Mouse (Mus musculus) cerebellum, postnatal 25 days (tissue): ENCODE measurements around the gene Vamp8.

Source experiments
- DNase-seq, 2 experiments: peaks; one replicate each; pipeline ENCODE4 v3.0.0; 2021; ENCODE audit warnings: mixed read lengths in 2 of 2

Vamp8 gene

GRCm38 (mm10) chr6:72389941-72390771 lies at the start of gene Vamp8:
Gene Vamp8, minus strand, starts transcription at chr6:72390703.
- DNase-seq, result peak; percentile 70 to 72

DNA sequence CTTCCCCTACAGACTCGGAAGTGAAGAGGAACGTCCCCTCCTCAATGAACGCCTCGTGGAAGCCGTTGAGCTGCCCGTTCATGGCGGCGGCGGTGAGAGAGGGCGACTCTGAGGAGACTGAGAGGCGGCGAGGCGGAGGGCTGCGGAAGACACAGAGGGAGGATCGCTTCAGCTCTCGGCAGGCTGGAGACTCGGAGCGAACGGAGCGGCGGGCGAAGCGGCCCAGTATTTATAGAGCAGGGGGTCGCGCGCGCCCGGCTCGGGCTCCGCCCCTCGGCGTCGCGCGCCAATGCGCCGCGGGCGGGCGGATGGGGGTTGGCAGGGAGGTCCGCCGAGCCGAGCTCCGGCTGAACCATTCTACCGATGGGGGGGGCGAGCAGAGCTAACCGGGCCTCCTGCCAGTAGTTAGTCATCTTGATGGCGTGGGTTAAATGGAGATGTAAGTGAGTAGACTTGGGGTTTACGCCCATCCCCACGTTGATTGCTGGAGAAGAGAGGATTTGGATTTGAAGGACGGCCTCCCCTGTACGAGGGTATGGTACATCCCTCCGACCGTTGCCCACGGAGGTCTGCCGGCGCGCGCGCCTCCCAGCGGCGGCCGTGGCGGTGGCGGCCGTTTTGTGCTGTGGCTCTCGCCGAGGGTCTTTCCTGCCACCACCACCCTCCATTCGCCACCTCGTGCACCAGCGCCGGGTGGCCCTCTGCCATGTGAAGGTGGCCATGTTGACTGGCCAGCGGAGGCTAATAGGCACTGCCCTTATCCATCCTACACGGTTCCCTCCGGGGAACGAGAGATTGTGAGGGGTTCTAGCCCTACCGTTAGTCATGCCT lies 49.1 kb upstream of the Vamp8 start, which contains the start of gene Mat2a:
Gene Mat2a (minus strand): TSS at position 204 of the 831 bp plus-strand sequence.
- peak; percentile 97 to 98 for DNase-seq

GRCm38 (mm10) chr6:72438862-72439354 lies 48.4 kb upstream of the Vamp8 start:
- DNase-seq, result peak; percentile 91 to 95

- DNase-seq, result no peak
These were observed 47.7 kb upstream of the Vamp8 start for GRCm38 (mm10) chr6:72438226-72438625.

DNA sequence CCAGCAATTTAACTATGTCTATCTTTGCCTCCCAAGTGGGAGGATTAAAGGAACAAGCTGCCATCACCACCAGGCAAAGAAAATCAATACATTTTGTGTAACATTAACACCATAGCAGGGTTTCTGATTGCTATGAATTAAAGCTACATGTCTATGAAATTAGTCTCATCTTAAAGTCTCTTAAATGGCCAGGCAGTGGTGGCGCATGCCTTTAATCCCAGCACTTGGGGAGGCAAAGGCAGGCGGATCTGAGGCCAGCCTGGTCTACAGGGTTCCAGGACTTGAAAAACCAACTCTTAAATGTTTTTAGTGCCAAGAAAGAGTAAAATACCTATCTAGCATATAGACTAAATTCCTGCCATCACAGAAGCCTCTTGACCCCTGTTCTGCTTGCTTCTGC lies 41.6 kb upstream of the Vamp8 start:
- DNase-seq, result no peak

- no peak for DNase-seq
These were observed 40.8 kb upstream of the Vamp8 start for GRCm38 (mm10) chr6:72430989-72431921.

GRCm38 (mm10) chr6:72429061-72429842 lies 38.7 kb upstream of the Vamp8 start:
- DNase-seq, result no peak

DNA sequence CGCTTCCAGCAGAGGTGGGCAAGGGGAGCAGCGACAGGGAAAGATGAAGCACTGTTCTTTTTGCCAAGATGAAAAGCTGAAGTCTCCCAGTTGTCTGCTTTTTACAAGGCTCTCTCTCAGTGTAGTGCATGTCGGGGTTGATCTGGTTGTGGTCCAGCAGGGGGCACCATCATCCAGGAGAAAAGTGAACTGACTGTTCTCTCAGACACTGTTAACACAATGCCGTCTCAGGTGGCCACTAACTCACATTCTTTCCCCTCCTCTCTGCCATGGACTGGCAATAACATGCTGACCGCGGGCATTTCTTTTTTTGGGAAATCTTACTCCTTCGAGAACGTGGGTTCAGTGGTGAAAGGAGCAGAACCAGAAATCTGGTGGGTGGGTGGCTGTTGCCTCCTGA lies 37.5 kb upstream of the Vamp8 start:
- DNase-seq, result peak; percentile 78 to 87

DNA sequence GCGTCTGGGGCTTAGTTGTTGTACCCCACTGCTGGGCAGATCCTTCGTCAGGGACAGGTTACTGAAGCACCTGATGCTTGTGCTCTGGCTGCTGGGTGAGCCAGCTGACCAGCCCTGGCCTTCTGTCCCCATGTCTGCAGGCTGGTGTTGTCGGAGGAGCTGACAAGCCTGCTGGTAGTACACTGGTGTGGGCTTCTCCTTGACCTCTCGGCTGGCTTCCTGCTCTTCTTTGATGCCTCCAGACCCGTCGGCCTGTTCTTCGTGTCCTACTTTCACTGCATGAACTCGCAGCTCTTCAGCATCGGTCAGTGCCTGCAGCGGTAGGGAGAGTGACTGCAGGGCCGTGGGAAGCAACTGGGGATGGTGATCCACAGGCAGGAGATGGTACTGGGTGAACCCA lies 35.1 kb upstream of the Vamp8 start:
- no peak for DNase-seq

GRCm38 (mm10) chr6:72420901-72421300 lies 30.4 kb upstream of the Vamp8 start:
- no peak for DNase-seq

GRCm38 (mm10) chr6:72419806-72420205 lies 29.3 kb upstream of the Vamp8 start:
- DNase-seq, result no peak

GRCm38 (mm10) chr6:72418279-72418678 lies 27.8 kb upstream of the Vamp8 start:
- no peak for DNase-seq

- no peak for DNase-seq
These were observed 25.7 kb upstream of the Vamp8 start for GRCm38 (mm10) chr6:72415964-72416772.

DNA sequence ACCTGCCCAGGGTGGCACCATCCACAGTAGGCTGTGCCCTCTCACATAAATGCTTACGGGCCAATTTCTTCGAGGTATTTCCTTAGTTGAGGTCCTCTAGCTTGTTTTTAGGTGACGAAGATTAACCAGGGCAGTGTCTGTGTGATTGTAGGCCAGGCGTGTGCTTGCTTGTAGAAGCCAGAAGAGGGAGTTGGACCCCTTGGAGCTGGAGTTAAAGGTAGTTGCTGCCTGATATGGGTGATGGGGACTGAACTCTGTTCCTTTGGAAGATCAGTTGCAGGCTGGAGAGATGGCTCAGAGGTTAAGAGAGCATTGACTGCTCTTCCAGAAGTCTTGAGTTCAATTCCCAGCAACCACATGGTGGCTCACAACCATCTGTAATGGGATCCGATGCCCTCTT lies 24.7 kb upstream of the Vamp8 start:
- DNase-seq, result no peak

DNA sequence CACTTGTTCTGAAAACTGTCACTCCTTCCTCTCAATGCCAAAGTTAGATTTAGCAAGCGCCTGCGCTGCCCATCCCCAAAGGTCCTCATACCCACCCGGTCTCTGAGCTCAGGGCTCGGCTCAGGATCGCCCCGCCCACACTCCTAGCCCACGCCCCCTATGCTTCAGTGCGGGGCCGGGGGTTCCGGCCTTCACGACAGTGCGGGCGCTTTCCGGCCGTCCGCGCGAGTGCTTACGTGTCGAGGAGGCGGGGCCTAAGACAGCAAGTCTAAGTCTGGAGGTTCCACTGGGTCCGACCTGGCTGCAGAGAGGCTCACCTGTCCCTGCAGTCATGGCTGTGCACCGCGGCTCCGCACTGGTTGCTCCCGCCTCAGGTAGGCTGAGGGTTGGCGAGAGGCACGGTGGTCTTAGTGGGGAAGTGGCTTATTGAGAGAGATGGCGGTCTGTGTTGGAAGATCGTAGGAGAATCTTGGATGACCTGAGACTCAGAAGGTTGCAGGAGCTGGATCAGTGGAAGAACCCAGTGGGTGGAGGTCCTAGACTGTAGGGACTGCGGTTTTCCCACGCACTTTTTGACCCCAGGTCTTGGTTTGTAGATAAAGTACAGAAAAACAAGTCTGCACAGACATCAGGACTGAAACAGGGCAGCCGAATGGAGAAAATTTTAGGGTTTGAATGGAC lies 23.7 kb upstream of the Vamp8 start, which contains the start of gene Ggcx:
Gene Ggcx (plus strand): TSS at position 233 of the 681 bp plus-strand sequence.
- DNase-seq, result peak; percentile 94 to 97

GRCm38 (mm10) chr6:72410518-72410917 lies 20.0 kb upstream of the Vamp8 start:
- DNase-seq, result no peak

DNA sequence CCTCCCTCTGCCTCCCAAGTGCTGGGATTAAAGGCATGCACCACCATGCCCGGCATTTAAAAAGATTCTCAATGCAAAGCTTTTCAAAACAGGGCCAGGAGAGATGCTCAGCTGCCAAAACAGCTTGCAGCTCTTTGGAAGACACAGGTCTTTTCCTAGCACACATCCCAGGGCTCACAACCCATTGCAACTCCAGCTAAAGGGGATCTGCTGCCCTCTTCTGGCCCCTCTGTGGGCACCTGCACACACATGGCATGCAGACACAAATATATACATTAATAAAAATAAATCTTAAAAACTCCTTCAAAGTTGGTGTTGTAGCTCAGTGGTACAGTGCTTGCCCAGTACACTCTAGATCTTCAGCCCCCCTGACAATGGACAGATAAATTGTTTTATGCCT lies 19.5 kb upstream of the Vamp8 start:
- no peak for DNase-seq

DNA sequence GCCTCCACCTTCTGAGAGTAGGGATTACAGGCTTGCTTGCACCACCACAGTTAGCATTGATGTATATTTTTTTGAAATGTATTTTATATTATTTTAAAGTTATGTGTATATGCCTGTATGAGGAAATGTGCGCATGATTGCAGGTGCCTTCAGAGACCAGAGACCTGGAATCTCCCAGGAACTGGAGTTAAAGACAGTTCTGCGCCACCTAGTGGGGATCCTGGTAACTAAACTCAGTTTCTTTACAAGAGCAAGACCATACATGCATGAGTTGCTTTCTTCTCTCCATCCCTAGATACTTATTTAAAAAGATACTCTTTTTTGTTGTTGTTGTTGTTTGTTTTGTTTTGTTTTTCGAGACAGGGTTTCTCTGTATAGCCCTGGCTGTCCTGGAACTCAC lies 19.1 kb upstream of the Vamp8 start:
- peak; percentile 45 to 85 for DNase-seq

- DNase-seq, result peak; percentile 83 to 90
These were observed 16.6 kb upstream of the Vamp8 start for GRCm38 (mm10) chr6:72407119-72407518.

DNA sequence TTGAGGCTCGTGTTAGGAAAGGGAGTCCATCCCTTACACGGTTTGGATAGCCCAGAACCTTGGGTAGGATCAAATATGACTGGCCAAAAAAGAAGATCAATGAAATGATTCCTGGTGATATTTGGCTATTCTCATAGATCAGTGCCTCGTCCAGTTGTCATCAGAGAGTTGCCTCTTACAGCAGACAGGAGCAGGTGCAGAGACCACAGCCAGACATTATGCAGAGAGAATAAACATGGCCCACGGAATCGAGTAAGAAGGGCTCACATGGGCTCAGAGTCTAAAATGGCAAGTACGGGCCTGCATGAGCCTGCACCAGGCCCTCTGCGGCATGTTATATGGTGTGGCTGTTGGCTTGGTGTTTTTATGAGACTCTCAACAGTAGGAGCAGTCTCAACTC lies 14.9 kb upstream of the Vamp8 start:
- no peak for DNase-seq
